Mouse (Mus musculus) MEL-GATA-1-ER (cell line): Measurements from ENCODE around the gene Plau.

Experiments used
- DNase-seq: peaks from one replicate; pipeline ENCODE4 v3.0.0-alpha.2; 2012; ENCODE audit warnings: low read depth; ENCODE audit errors: extremely low read depth

The Plau gene

DNA sequence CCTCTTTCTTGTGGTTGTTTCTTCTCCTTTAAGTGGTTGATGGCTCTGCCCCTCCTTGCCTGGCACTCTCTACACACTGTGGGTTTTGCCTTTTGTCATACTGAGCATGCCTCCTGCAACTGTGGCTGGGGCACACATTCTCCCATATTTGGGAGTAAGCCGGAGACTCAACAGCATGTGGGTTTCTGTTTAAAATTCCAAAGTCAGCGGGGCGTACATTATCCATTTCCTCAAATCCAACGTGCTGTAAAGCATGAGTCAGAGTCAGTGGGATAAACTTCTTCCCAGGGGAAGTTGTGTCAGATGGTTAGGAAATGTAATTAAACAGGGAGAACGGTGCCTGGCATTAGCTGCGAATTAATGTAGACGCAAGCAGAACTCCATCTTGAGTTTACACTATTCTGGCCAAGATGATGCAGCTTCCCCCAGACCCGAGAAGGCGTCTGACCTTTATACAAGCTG, 55.5 kb downstream of the Plau start:
- no peak for DNase-seq
